Mouse (Mus musculus): ENCODE data around the gene Tm2d3. TPM values are rescaled to one million over a fixed set of nuclear protein-coding genes. Genes with fewer than 3 reads are reported as not detected.

The Tm2d3 gene
- polyA plus RNA-seq, 1 experiment, result not detected

GRCm38 (mm10) chr7:65663886-65664285, 27.1 kb upstream of the Tm2d3 start:
- Histone ChIP-seq H3K4me3 (ENCODE audit: insufficient read depth, low read depth, low read length) (no peak overlapping the region), H3K4me1 (ENCODE audit: control insufficient read depth, insufficient read depth, low read length) (peaks cover 7% of the 10 kb centered on the region; the same call in 1 of the 2 replicates), H3K27ac (ENCODE audit: insufficient read depth, low read depth, low read length) (no peak overlapping the region)
- 71% methylated on average over 14 of the region's 14 CpGs for WGBS
- TF ChIP-seq CTCF (IDR thresholded peaks at IDR 0.05; ENCODE audit: insufficient read depth, low read depth, low read length), result no peak
- no peak for TF ChIP-seq POLR2A (IDR thresholded peaks at IDR 0.05; ENCODE audit: insufficient read depth, low read depth, low read length)

GRCm38 (mm10) chr7:65667491-65667890, 23.5 kb upstream of the Tm2d3 start:
- no peak for TF ChIP-seq CTCF (IDR thresholded peaks at IDR 0.05; ENCODE audit: insufficient read depth, low read depth, low read length)
- TF ChIP-seq POLR2A (IDR thresholded peaks at IDR 0.05; ENCODE audit: insufficient read depth, low read depth, low read length), result no peak
- H3K4me1 ChIP-seq (ENCODE audit: control insufficient read depth, insufficient read depth, low read length), result peaks cover 7% of the 10 kb centered on the region; the same call in 1 of the 2 replicates
- 95% methylated on average over 6 of the region's 6 CpGs for WGBS
- H3K4me3 ChIP-seq (ENCODE audit: insufficient read depth, low read depth, low read length), result no peak overlapping the region
- H3K27ac ChIP-seq (ENCODE audit: insufficient read depth, low read depth, low read length), result no peak overlapping the region

GRCm38 (mm10) chr7:65678050-65678449, 12.9 kb upstream of the Tm2d3 start:
- TF ChIP-seq POLR2A (IDR thresholded peaks at IDR 0.05; ENCODE audit: insufficient read depth, low read depth, low read length) (no peak), CTCF (IDR thresholded peaks at IDR 0.05; ENCODE audit: insufficient read depth, low read depth, low read length) (no peak)
- 86% methylated on average over 10 of the region's 10 CpGs for WGBS
- no peak overlapping the region for H3K4me3 ChIP-seq (ENCODE audit: insufficient read depth, low read depth, low read length)
- no peaks in the 10 kb centered on the region for H3K4me1 ChIP-seq (ENCODE audit: control insufficient read depth, insufficient read depth, low read length)
- H3K27ac ChIP-seq (ENCODE audit: insufficient read depth, low read depth, low read length), result no peak overlapping the region

GRCm38 (mm10) chr7:65678900-65679595, 11.9 kb upstream of the Tm2d3 start:
- WGBS, result 84% methylated on average over 7 of the region's 7 CpGs
- H3K4me3 ChIP-seq (ENCODE audit: insufficient read depth, low read depth, low read length), result no peak overlapping the region

GRCm38 (mm10) chr7:65681166-65681565, 9.8 kb upstream of the Tm2d3 start:
- no peak for TF ChIP-seq POLR2A (IDR thresholded peaks at IDR 0.05; ENCODE audit: insufficient read depth, low read depth, low read length)
- no peak for TF ChIP-seq CTCF (IDR thresholded peaks at IDR 0.05; ENCODE audit: insufficient read depth, low read depth, low read length)
- no peak overlapping the region for H3K4me3 ChIP-seq (ENCODE audit: insufficient read depth, low read depth, low read length)
- no peaks in the 10 kb centered on the region for H3K4me1 ChIP-seq (ENCODE audit: control insufficient read depth, insufficient read depth, low read length)
- 72% methylated on average over 5 of the region's 5 CpGs for WGBS
- no peak overlapping the region for H3K27ac ChIP-seq (ENCODE audit: insufficient read depth, low read depth, low read length)

More at GRCm38 (mm10) chr7:65678900-65679595, 11.9 kb upstream of the Tm2d3 start:
- Histone ChIP-seq H3K4me1 (ENCODE audit: control insufficient read depth, insufficient read depth, low read length) (no peaks in the 10 kb centered on the region), H3K27ac (ENCODE audit: insufficient read depth, low read depth, low read length) (no peak overlapping the region)
- no peak for TF ChIP-seq CTCF (IDR thresholded peaks at IDR 0.05; ENCODE audit: insufficient read depth, low read depth, low read length)
- no peak for TF ChIP-seq POLR2A (IDR thresholded peaks at IDR 0.05; ENCODE audit: insufficient read depth, low read depth, low read length)

GRCm38 (mm10) chr7:65684256-65684835, 6.6 kb upstream of the Tm2d3 start:
- H3K4me1 ChIP-seq (ENCODE audit: control insufficient read depth, insufficient read depth, low read length), result no peaks in the 10 kb centered on the region
- TF ChIP-seq CTCF (IDR thresholded peaks at IDR 0.05; ENCODE audit: insufficient read depth, low read depth, low read length) (no peak), POLR2A (IDR thresholded peaks at IDR 0.05; ENCODE audit: insufficient read depth, low read depth, low read length) (no peak)
- H3K27ac ChIP-seq (ENCODE audit: insufficient read depth, low read depth, low read length), result no peak overlapping the region
- H3K4me3 ChIP-seq (ENCODE audit: insufficient read depth, low read depth, low read length), result no peak overlapping the region
- WGBS, result 59% methylated on average over 7 of the region's 7 CpGs

GRCm38 (mm10) chr7:65686664-65687063, 4.3 kb upstream of the Tm2d3 start:
- Histone ChIP-seq H3K27ac (ENCODE audit: insufficient read depth, low read depth, low read length) (no peak overlapping the region), H3K4me3 (ENCODE audit: insufficient read depth, low read depth, low read length) (no peak overlapping the region), H3K4me1 (ENCODE audit: control insufficient read depth, insufficient read depth, low read length) (no peaks in the 10 kb centered on the region)
- TF ChIP-seq CTCF (IDR thresholded peaks at IDR 0.05; ENCODE audit: insufficient read depth, low read depth, low read length), result no peak
- TF ChIP-seq POLR2A (IDR thresholded peaks at IDR 0.05; ENCODE audit: insufficient read depth, low read depth, low read length), result no peak
- WGBS, result 95% methylated on average over 9 of the region's 9 CpGs

- WGBS, result 82% methylated on average over 8 of the region's 8 CpGs
Measured at GRCm38 (mm10) chr7:65691929-65692605, 1.1 kb downstream of the Tm2d3 start.

GRCm38 (mm10) chr7:65692883-65693282, 1.9 kb downstream of the Tm2d3 start:
- Histone ChIP-seq H3K4me1 (ENCODE audit: control insufficient read depth, insufficient read depth, low read length) (peaks cover 7% of the 10 kb centered on the region), H3K4me3 (ENCODE audit: insufficient read depth, low read depth, low read length) (peak overlapping the region; percentile 84), H3K27ac (ENCODE audit: insufficient read depth, low read depth, low read length) (no peak overlapping the region)
- under 1% methylated on average over 10 of the region's 10 CpGs for WGBS
- TF ChIP-seq CTCF (IDR thresholded peaks at IDR 0.05; ENCODE audit: insufficient read depth, low read depth, low read length) (no peak), POLR2A (IDR thresholded peaks at IDR 0.05; ENCODE audit: insufficient read depth, low read depth, low read length) (no peak)

More at GRCm38 (mm10) chr7:65691929-65692605, 1.1 kb downstream of the Tm2d3 start:
- no peak for TF ChIP-seq POLR2A (IDR thresholded peaks at IDR 0.05; ENCODE audit: insufficient read depth, low read depth, low read length)
- TF ChIP-seq CTCF (IDR thresholded peaks at IDR 0.05; ENCODE audit: insufficient read depth, low read depth, low read length), result no peak
- Histone ChIP-seq H3K4me3 (ENCODE audit: insufficient read depth, low read depth, low read length) (no peak overlapping the region), H3K4me1 (ENCODE audit: control insufficient read depth, insufficient read depth, low read length) (peaks cover 7% of the 10 kb centered on the region), H3K27ac (ENCODE audit: insufficient read depth, low read depth, low read length) (no peak overlapping the region)

All from olfactory bulb, adult 2 months (tissue).